Mouse (Mus musculus) kidney, postnatal 4 days (tissue): ENCODE measurements around the gene Thsd7b.
"Not testable (repeated sequence)": the region's sequence is repeated elsewhere in the genome, so short reads cannot be mapped to it uniquely, and the experiment has no call there.

ENCODE experiments used
- DNase-seq, 2 experiments: peaks; one replicate each; pipeline ENCODE4 v3.0.0; 2021; ENCODE audit warnings: mixed read lengths in 2 of 2

Gene Thsd7b

GRCm38 (mm10) chr1:129644252-129644861 is 371.3 kb downstream of the Thsd7b start:
- DNase-seq = no peak

- DNase-seq = not testable (repeated sequence)
These were observed 378.3 kb downstream of the Thsd7b start for GRCm38 (mm10) chr1:129651448-129651847.

- DNase-seq = no peak
These were observed 384.9 kb downstream of the Thsd7b start for GRCm38 (mm10) chr1:129658045-129658444.

GRCm38 (mm10) chr1:129675878-129676277 is 402.8 kb downstream of the Thsd7b start:
- DNase-seq = no peak

- DNase-seq = no peak
These were observed 405.7 kb downstream of the Thsd7b start for GRCm38 (mm10) chr1:129678851-129679250.

- no peak for DNase-seq
These were observed 432.6 kb downstream of the Thsd7b start for GRCm38 (mm10) chr1:129705701-129706100.

GRCm38 (mm10) chr1:129712706-129713105 is 439.6 kb downstream of the Thsd7b start:
- no peak for DNase-seq

GRCm38 (mm10) chr1:129713571-129713970 is 440.5 kb downstream of the Thsd7b start:
- DNase-seq = no peak

GRCm38 (mm10) chr1:129719592-129719991 is 446.5 kb downstream of the Thsd7b start:
- DNase-seq = peak in 1 of 2 experiments; percentile 7

GRCm38 (mm10) chr1:129731991-129732390 is 458.9 kb downstream of the Thsd7b start:
- no peak for DNase-seq

GRCm38 (mm10) chr1:129747595-129747994 is 474.5 kb downstream of the Thsd7b start:
- DNase-seq = no peak

GRCm38 (mm10) chr1:129756548-129757240 is 483.6 kb downstream of the Thsd7b start:
- no peak for DNase-seq

GRCm38 (mm10) chr1:129759003-129759402 is 485.9 kb downstream of the Thsd7b start:
- DNase-seq = no peak

- DNase-seq = no peak
These were observed 488.1 kb downstream of the Thsd7b start for GRCm38 (mm10) chr1:129761234-129761633.

GRCm38 (mm10) chr1:129764748-129765147 is 491.6 kb downstream of the Thsd7b start:
- no peak for DNase-seq

- no peak for DNase-seq
These were observed 504.0 kb downstream of the Thsd7b start for GRCm38 (mm10) chr1:129777055-129777454.

- DNase-seq = no peak
These were observed 506.4 kb downstream of the Thsd7b start for GRCm38 (mm10) chr1:129779506-129779905.

- DNase-seq = no peak
These were observed 507.5 kb downstream of the Thsd7b start for GRCm38 (mm10) chr1:129780589-129780988.

GRCm38 (mm10) chr1:129798519-129798918 is 525.4 kb downstream of the Thsd7b start:
- DNase-seq = no peak

GRCm38 (mm10) chr1:129826927-129827326 is 553.8 kb downstream of the Thsd7b start:
- DNase-seq = no peak

GRCm38 (mm10) chr1:129837324-129837723 is 564.2 kb downstream of the Thsd7b start:
- DNase-seq = no peak

- DNase-seq = peak; percentile 59 to 60
These were observed 564.7 kb downstream of the Thsd7b start for GRCm38 (mm10) chr1:129837776-129838175.

- DNase-seq = no peak
These were observed 565.4 kb downstream of the Thsd7b start for GRCm38 (mm10) chr1:129838486-129838885.

- peak in 1 of 2 experiments; percentile 12 for DNase-seq
These were observed 570.3 kb downstream of the Thsd7b start for GRCm38 (mm10) chr1:129843416-129843815.
